32 mouse cellular contexts compared by ENCODE assay signal in genomic region chr9:92856410-92857083, GRCm38 (mm10).
"Had no signal": no experiment of that assay in that cellular context is flagged by ENCODE, and none has a peak within 500 bp of the region (broad histone marks: within the 10 kb centered on the region; RNA-seq: fewer than 3 reads in every experiment).

No protein-coding gene starts in this region.

- H3K27ac ChIP-seq: heart, embryonic 10.5 days; heart, embryonic 13.5 days; heart, embryonic 15.5 days; hindbrain, embryonic 10.5 days; hindbrain, embryonic 12.5 days; hindbrain, embryonic 13.5 days; hindbrain, embryonic 14.5 days; hindbrain, embryonic 15.5 days; hindbrain, postnatal 0 days; kidney, embryonic 15.5 days; kidney, postnatal 0 days; layer of hippocampus, adult 2 months; left cerebral cortex, adult 2 months had no signal

- H3K4me1 ChIP-seq: heart, embryonic 10.5 days; heart, embryonic 12.5 days; heart, embryonic 13.5 days; heart, embryonic 15.5 days; hindbrain, embryonic 10.5 days; hindbrain, embryonic 12.5 days; hindbrain, embryonic 13.5 days; hindbrain, embryonic 15.5 days; kidney, embryonic 15.5 days had no signal

- H3K4me3 ChIP-seq: heart, embryonic 10.5 days; heart, embryonic 12.5 days; heart, embryonic 13.5 days; heart, embryonic 15.5 days; hindbrain, embryonic 10.5 days; hindbrain, embryonic 12.5 days; hindbrain, embryonic 13.5 days; hindbrain, embryonic 15.5 days; kidney, embryonic 15.5 days; layer of hippocampus, adult 2 months; left cerebral cortex, adult 2 months had no signal

- DNase-seq: heart, postnatal 10 days; heart, postnatal 14 days; heart, postnatal 4 days; kidney, adult 11 months; kidney, adult 18-20 months; kidney, adult 2 months; kidney, adult 8-10 months; kidney, adult 9 months; kidney, postnatal 10 days; kidney, postnatal 14 days; kidney, postnatal 25 days; kidney, postnatal 36 days; kidney, postnatal 4 days; layer of hippocampus, adult 9-11 months; layer of hippocampus, postnatal 36 days had no signal

- ATAC-seq: hindbrain, embryonic 16.5 days; hindbrain, postnatal 0 days; inflammation-experienced regulatory T-cells, adult 6 months had no signal

- H3K9ac ChIP-seq: heart, embryonic 12.5 days; heart, embryonic 13.5 days; heart, embryonic 15.5 days; hindbrain, embryonic 12.5 days; hindbrain, embryonic 13.5 days; hindbrain, embryonic 14.5 days; hindbrain, embryonic 15.5 days; kidney, embryonic 15.5 days had no signal

- H3K4me2 ChIP-seq: heart, embryonic 11.5 days; heart, embryonic 12.5 days; heart, embryonic 13.5 days; heart, embryonic 15.5 days; hindbrain, embryonic 12.5 days; hindbrain, embryonic 13.5 days; hindbrain, embryonic 14.5 days; hindbrain, embryonic 15.5 days; kidney, embryonic 15.5 days had no signal

- H3K36me3 ChIP-seq: heart, embryonic 10.5 days; heart, embryonic 12.5 days; heart, embryonic 13.5 days; heart, embryonic 15.5 days; hindbrain, embryonic 10.5 days; hindbrain, embryonic 12.5 days; hindbrain, embryonic 13.5 days; hindbrain, embryonic 15.5 days; kidney, embryonic 15.5 days had no signal

- H3K9me3 ChIP-seq: heart, embryonic 10.5 days; heart, embryonic 12.5 days; heart, embryonic 13.5 days; heart, embryonic 15.5 days; hindbrain, embryonic 10.5 days; hindbrain, embryonic 12.5 days; hindbrain, embryonic 13.5 days; hindbrain, embryonic 15.5 days; kidney, embryonic 15.5 days had no signal

- H3K27me3 ChIP-seq: heart, embryonic 12.5 days; heart, embryonic 13.5 days; heart, embryonic 15.5 days; hindbrain, embryonic 12.5 days; hindbrain, embryonic 13.5 days; hindbrain, embryonic 15.5 days; kidney, embryonic 15.5 days had no signal
